Mouse (Mus musculus): ENCODE data around the gene Abi3bp. TPM values are rescaled to one million over a fixed set of nuclear protein-coding genes. Genes with fewer than 3 reads are reported as not detected.

Gene Abi3bp
- polyA plus RNA-seq, 1 experiment from 2014 or later = 0.22 TPM

GRCm38 (mm10) chr16:56655193-56655910 is 177.7 kb downstream of the Abi3bp start:
- Histone ChIP-seq H3K9ac (no peak overlapping the region), H3K36me3 (ENCODE audit: poor library complexity, severe bottlenecking) (no peaks in the 10 kb centered on the region), H3K4me3 (no peak overlapping the region), H3K9me3 (replicated peaks) (no peaks in the 10 kb centered on the region), H3K27ac (no peak overlapping the region), H3K4me1 (no peaks in the 10 kb centered on the region), H3K27me3 (no peaks in the 10 kb centered on the region), H3K4me2 (no peak overlapping the region)
- 82% methylated on average over 12 of the region's 12 CpGs for WGBS
- no peak for ATAC-seq

GRCm38 (mm10) chr16:56658866-56659265 is 181.2 kb downstream of the Abi3bp start:
- no peak overlapping the region for H3K9ac ChIP-seq
- H3K4me1 ChIP-seq = no peaks in the 10 kb centered on the region
- no peaks in the 10 kb centered on the region for H3K36me3 ChIP-seq (ENCODE audit: poor library complexity, severe bottlenecking)
- no peaks in the 10 kb centered on the region for H3K9me3 ChIP-seq (replicated peaks)
- no peak overlapping the region for H3K4me2 ChIP-seq
- H3K4me3 ChIP-seq = no peak overlapping the region
- no peak overlapping the region for H3K27ac ChIP-seq
- no peak for ATAC-seq
- H3K27me3 ChIP-seq = no peaks in the 10 kb centered on the region

GRCm38 (mm10) chr16:56669520-56669919 is 191.8 kb downstream of the Abi3bp start:
- no peak for ATAC-seq

GRCm38 (mm10) chr16:56670941-56671340 is 193.3 kb downstream of the Abi3bp start:
- no peaks in the 10 kb centered on the region for H3K27me3 ChIP-seq
- H3K27ac ChIP-seq = no peak overlapping the region
- H3K4me1 ChIP-seq = no peaks in the 10 kb centered on the region
- H3K4me2 ChIP-seq = no peak overlapping the region
- H3K9ac ChIP-seq = no peak overlapping the region
- no peaks in the 10 kb centered on the region for H3K9me3 ChIP-seq (replicated peaks)
- no peak for ATAC-seq
- no peak overlapping the region for H3K4me3 ChIP-seq
- 89% methylated on average over 8 of the region's 8 CpGs for WGBS
- H3K36me3 ChIP-seq (ENCODE audit: poor library complexity, severe bottlenecking) = no peaks in the 10 kb centered on the region

More at GRCm38 (mm10) chr16:56669520-56669919, 191.8 kb downstream of the Abi3bp start:
- no peak overlapping the region for H3K4me2 ChIP-seq
- H3K4me3 ChIP-seq = no peak overlapping the region
- no peak overlapping the region for H3K9ac ChIP-seq
- WGBS = 87% methylated on average over 5 of the region's 5 CpGs
- no peaks in the 10 kb centered on the region for H3K4me1 ChIP-seq
- no peaks in the 10 kb centered on the region for H3K36me3 ChIP-seq (ENCODE audit: poor library complexity, severe bottlenecking)
- no peaks in the 10 kb centered on the region for H3K27me3 ChIP-seq
- no peak overlapping the region for H3K27ac ChIP-seq
- no peaks in the 10 kb centered on the region for H3K9me3 ChIP-seq (replicated peaks)

GRCm38 (mm10) chr16:56673420-56673819 is 195.7 kb downstream of the Abi3bp start:
- Histone ChIP-seq H3K4me2 (no peak overlapping the region), H3K4me3 (no peak overlapping the region), H3K27me3 (no peaks in the 10 kb centered on the region), H3K9ac (no peak overlapping the region), H3K4me1 (no peaks in the 10 kb centered on the region), H3K27ac (no peak overlapping the region), H3K36me3 (ENCODE audit: poor library complexity, severe bottlenecking) (no peaks in the 10 kb centered on the region), H3K9me3 (replicated peaks) (no peaks in the 10 kb centered on the region)
- WGBS = 82% methylated on average over 2 of the region's 2 CpGs
- no peak for ATAC-seq

- Histone ChIP-seq H3K36me3 (ENCODE audit: poor library complexity, severe bottlenecking) (no peaks in the 10 kb centered on the region), H3K4me1 (no peaks in the 10 kb centered on the region), H3K27ac (no peak overlapping the region), H3K9ac (no peak overlapping the region), H3K4me2 (no peak overlapping the region), H3K4me3 (no peak overlapping the region), H3K9me3 (replicated peaks) (no peaks in the 10 kb centered on the region), H3K27me3 (no peaks in the 10 kb centered on the region)
- ATAC-seq = peak; percentile 59
- 77% methylated on average over 4 of the region's 4 CpGs for WGBS
Observed at GRCm38 (mm10) chr16:56677146-56677545, 199.5 kb downstream of the Abi3bp start.

- Histone ChIP-seq H3K9ac (no peak overlapping the region), H3K4me3 (no peak overlapping the region), H3K9me3 (replicated peaks) (no peaks in the 10 kb centered on the region), H3K4me1 (no peaks in the 10 kb centered on the region), H3K27ac (no peak overlapping the region), H3K4me2 (no peak overlapping the region), H3K36me3 (ENCODE audit: poor library complexity, severe bottlenecking) (peaks cover 21% of the 10 kb centered on the region), H3K27me3 (no peaks in the 10 kb centered on the region)
- WGBS = 72% methylated on average over 8 of the region's 8 CpGs
- ATAC-seq = no peak
Observed at GRCm38 (mm10) chr16:56681010-56681645, 203.4 kb downstream of the Abi3bp start.

GRCm38 (mm10) chr16:56686747-56687146 is 209.1 kb downstream of the Abi3bp start:
- H3K4me2 ChIP-seq = no peak overlapping the region
- H3K27ac ChIP-seq = no peak overlapping the region
- peaks cover 50% of the 10 kb centered on the region for H3K36me3 ChIP-seq (ENCODE audit: poor library complexity, severe bottlenecking)
- 96% methylated on average over 5 of the region's 5 CpGs for WGBS
- no peak for ATAC-seq
- no peaks in the 10 kb centered on the region for H3K9me3 ChIP-seq (replicated peaks)
- no peaks in the 10 kb centered on the region for H3K4me1 ChIP-seq
- H3K27me3 ChIP-seq = no peaks in the 10 kb centered on the region
- H3K4me3 ChIP-seq = no peak overlapping the region
- no peak overlapping the region for H3K9ac ChIP-seq

- ATAC-seq = no peak
- no peak overlapping the region for H3K4me2 ChIP-seq
Observed at GRCm38 (mm10) chr16:56690715-56691114, 213.0 kb downstream of the Abi3bp start.

GRCm38 (mm10) chr16:56696448-56696847 is 218.8 kb downstream of the Abi3bp start:
- H3K36me3 ChIP-seq (ENCODE audit: poor library complexity, severe bottlenecking) = peaks cover 51% of the 10 kb centered on the region

More at GRCm38 (mm10) chr16:56690715-56691114, 213.0 kb downstream of the Abi3bp start:
- H3K36me3 ChIP-seq (ENCODE audit: poor library complexity, severe bottlenecking) = peaks cover 50% of the 10 kb centered on the region
- 85% methylated on average over 7 of the region's 7 CpGs for WGBS
- no peaks in the 10 kb centered on the region for H3K4me1 ChIP-seq
- H3K27me3 ChIP-seq = no peaks in the 10 kb centered on the region
- H3K4me3 ChIP-seq = no peak overlapping the region
- no peak overlapping the region for H3K27ac ChIP-seq
- H3K9me3 ChIP-seq (replicated peaks) = no peaks in the 10 kb centered on the region
- H3K9ac ChIP-seq = no peak overlapping the region

GRCm38 (mm10) chr16:56700898-56701297 is 223.2 kb downstream of the Abi3bp start:
- no peak overlapping the region for H3K4me2 ChIP-seq
- no peak for ATAC-seq
- H3K9ac ChIP-seq = no peak overlapping the region
- WGBS = 93% methylated on average over 3 of the region's 3 CpGs
- H3K4me3 ChIP-seq = no peak overlapping the region
- no peaks in the 10 kb centered on the region for H3K27me3 ChIP-seq
- H3K9me3 ChIP-seq (replicated peaks) = no peaks in the 10 kb centered on the region
- no peak overlapping the region for H3K27ac ChIP-seq
- H3K4me1 ChIP-seq = no peaks in the 10 kb centered on the region
- H3K36me3 ChIP-seq (ENCODE audit: poor library complexity, severe bottlenecking) = peaks cover 46% of the 10 kb centered on the region

More at GRCm38 (mm10) chr16:56696448-56696847, 218.8 kb downstream of the Abi3bp start:
- no peak for ATAC-seq
- WGBS = 73% methylated on average over 2 of the region's 2 CpGs
- Histone ChIP-seq H3K27ac (no peak overlapping the region), H3K4me1 (no peaks in the 10 kb centered on the region), H3K9me3 (replicated peaks) (no peaks in the 10 kb centered on the region), H3K9ac (no peak overlapping the region), H3K4me3 (no peak overlapping the region), H3K4me2 (no peak overlapping the region), H3K27me3 (no peaks in the 10 kb centered on the region)

GRCm38 (mm10) chr16:56705731-56706130 is 228.1 kb downstream of the Abi3bp start:
- Histone ChIP-seq H3K9me3 (replicated peaks) (no peaks in the 10 kb centered on the region), H3K4me1 (no peaks in the 10 kb centered on the region), H3K36me3 (ENCODE audit: poor library complexity, severe bottlenecking) (peaks cover 61% of the 10 kb centered on the region), H3K9ac (no peak overlapping the region), H3K4me3 (no peak overlapping the region), H3K27me3 (no peaks in the 10 kb centered on the region), H3K4me2 (no peak overlapping the region), H3K27ac (no peak overlapping the region)
- WGBS = 89% methylated on average over 3 of the region's 3 CpGs
- ATAC-seq = no peak

Data from forebrain, embryonic 13.5 days (tissue).